Mouse (Mus musculus) liver, embryonic 13.5 days (tissue): Measurements from ENCODE around the gene Plk3. TPM values are rescaled to one million over a fixed set of nuclear protein-coding genes. Genes with fewer than 3 reads are reported as not detected.

ENCODE experiments used
- ATAC-seq: fragments of 200-750 bp; cut with Nextera tagmentation; 2 replicates; pipeline ENCODE4 v1.8.0; 2017; ENCODE audit warnings: low read depth, mild to moderate bottlenecking, moderate number of reproducible peaks, moderate library complexity
- DNase-seq: peaks from one replicate; pipeline ENCODE4 v3.0.0; 2022
- H3K27ac ChIP-seq: fragments of 300-500 bp; sonication (generic); 2 replicates; pipeline ENCODE4 v1.5.1; 2015; ENCODE audit warnings: moderate library complexity, mild to moderate bottlenecking, inconsistent platforms
- H3K27me3 ChIP-seq: fragments of 300-500 bp; sonication (generic); 2 replicates; pipeline ENCODE4 v1.6.1; 2015; ENCODE audit warnings: mild to moderate bottlenecking, inconsistent platforms
- H3K36me3 ChIP-seq: fragments of 300-500 bp; sonication (generic); 2 replicates; pipeline ENCODE4 v1.6.1; 2015; ENCODE audit warnings: mild to moderate bottlenecking, inconsistent platforms
- H3K4me1 ChIP-seq: fragments of 300-500 bp; sonication (generic); replicated peaks from 2 replicates; pipeline ENCODE4 v1.6.1; 2015; ENCODE audit warnings: inconsistent platforms
- H3K4me2 ChIP-seq: fragments of 300-500 bp; sonication (generic); 2 replicates; pipeline ENCODE4 v1.6.1; 2015; ENCODE audit warnings: inconsistent platforms, mild to moderate bottlenecking, moderate library complexity
- H3K4me3 ChIP-seq: fragments of 300-500 bp; sonication (generic); replicated peaks from 2 replicates; pipeline ENCODE4 v1.5.1; 2015; ENCODE audit warnings: mild to moderate bottlenecking, inconsistent platforms
- H3K9ac ChIP-seq: fragments of 300-500 bp; sonication (generic); 2 replicates; pipeline ENCODE4 v1.6.1; 2015; ENCODE audit warnings: mild to moderate bottlenecking, inconsistent platforms
- H3K9me3 ChIP-seq: fragments of 300-500 bp; sonication (generic); replicated peaks from 2 replicates; pipeline ENCODE4 v1.6.1; 2016; ENCODE audit warnings: inconsistent platforms
- WGBS: fragments of 180-500 bp; shearing (Covaris S2); methylation state at CpG from one replicate; pipeline ENCODE4 v1.1.7; 2015; ENCODE audit not compliant: insufficient replicate concordance; 5-methylcytosine and 5-hydroxymethylcytosine counted together
- microRNA-seq: library from miRNA; unstranded; fragments of <30 nt; microRNA quantifications from one replicate; pipeline ENCODE4, GENCODE M21; 2016
- polyA plus RNA-seq: library from polyadenylated mRNA; unstranded; fragments of >200 nt; fragmentation: Nextera tagmentation; extraction: Ambion mirVana; gene quantifications from 2 replicates; pipeline ENCODE4 v1.2.1, GENCODE M21; 2015

Gene Plk3
- polyA plus RNA-seq, 1 experiment from 2014 or later = 1.3 TPM

- no peak for DNase-seq
- H3K36me3 ChIP-seq = no peaks in the 10 kb centered on the region
- H3K4me1 ChIP-seq = peaks cover 17% of the 10 kb centered on the region
- no peak overlapping the region for H3K9ac ChIP-seq
- H3K27me3 ChIP-seq = peaks cover 49% of the 10 kb centered on the region
- H3K4me2 ChIP-seq = no peak overlapping the region
- H3K27ac ChIP-seq = peak overlapping the region; percentile 3; the same call in 1 of the 2 replicates
- no peak overlapping the region for H3K4me3 ChIP-seq
- WGBS = 58% methylated on average over 8 of the region's 8 CpGs
- no peak for ATAC-seq
- H3K9me3 ChIP-seq = no peaks in the 10 kb centered on the region
Observed at GRCm38 (mm10) chr4:117097969-117098763, 35.6 kb downstream of the Plk3 start.

GRCm38 (mm10) chr4:117096666-117097065, 37.1 kb downstream of the Plk3 start:
- H3K27me3 ChIP-seq = peaks cover 49% of the 10 kb centered on the region
- H3K9me3 ChIP-seq = no peaks in the 10 kb centered on the region
- no peak overlapping the region for H3K9ac ChIP-seq
- no peak overlapping the region for H3K27ac ChIP-seq
- H3K4me2 ChIP-seq = peak overlapping the region; percentile 71
- no peaks in the 10 kb centered on the region for H3K36me3 ChIP-seq
- no peak for ATAC-seq
- peaks cover 17% of the 10 kb centered on the region for H3K4me1 ChIP-seq
- DNase-seq = no peak
- peak overlapping the region; percentile 58 for H3K4me3 ChIP-seq
- 31% methylated on average over 5 of the region's 5 CpGs for WGBS

GRCm38 (mm10) chr4:117095551-117096452, 38.0 kb downstream of the Plk3 start, which contains the start of gene Ptch2:
TSS of gene Ptch2 (plus strand) at chr4:117096075.
- H3K27ac ChIP-seq = no peak within 1 kb of the TSS
- DNase-seq (no peak), ATAC-seq (peak; percentile 46)
- H3K4me2 ChIP-seq = peak within 1 kb of the TSS; percentile 71
- no peaks in the 10 kb centered on the region for H3K36me3 ChIP-seq
- H3K4me3 ChIP-seq = peak within 1 kb of the TSS; percentile 58
- 2% methylated on average over 50 of the region's 50 CpGs for WGBS
- peak within 1 kb of the TSS; percentile 54 for H3K9ac ChIP-seq
- peaks cover 49% of the 10 kb centered on the region for H3K27me3 ChIP-seq
- H3K4me1 ChIP-seq = peaks cover 22% of the 10 kb centered on the region
- no peaks in the 10 kb centered on the region for H3K9me3 ChIP-seq

- H3K27me3 ChIP-seq = peaks cover 49% of the 10 kb centered on the region
- no peak for DNase-seq
- WGBS = 73% methylated on average over 3 of the region's 3 CpGs
Observed at GRCm38 (mm10) chr4:117094626-117095361, 39.0 kb downstream of the Plk3 start.

GRCm38 (mm10) chr4:117090586-117090985, 43.2 kb downstream of the Plk3 start:
- ATAC-seq (peak; percentile 89), DNase-seq (peak; percentile 64)
- Histone ChIP-seq H3K4me3 (no peak overlapping the region), H3K9ac (peak overlapping the region; percentile 15; the same call in 1 of the 2 replicates), H3K27me3 (peaks cover 17% of the 10 kb centered on the region), H3K4me1 (peaks cover 48% of the 10 kb centered on the region), H3K9me3 (no peaks in the 10 kb centered on the region), H3K4me2 (peak overlapping the region; percentile 28), H3K27ac (peak overlapping the region; percentile 85), H3K36me3 (peaks cover 19% of the 10 kb centered on the region)
- 22% methylated on average over 7 of the region's 7 CpGs for WGBS

More at GRCm38 (mm10) chr4:117094626-117095361, 39.0 kb downstream of the Plk3 start:
- H3K4me3 ChIP-seq = no peak overlapping the region
- H3K4me2 ChIP-seq = no peak overlapping the region
- no peaks in the 10 kb centered on the region for H3K9me3 ChIP-seq
- ATAC-seq = no peak
- peaks cover 32% of the 10 kb centered on the region for H3K4me1 ChIP-seq
- H3K27ac ChIP-seq = no peak overlapping the region
- no peaks in the 10 kb centered on the region for H3K36me3 ChIP-seq
- no peak overlapping the region for H3K9ac ChIP-seq

GRCm38 (mm10) chr4:117087948-117088640, 45.7 kb downstream of the Plk3 start:
- ATAC-seq = peak; percentile 54
- peaks cover 52% of the 10 kb centered on the region for H3K4me1 ChIP-seq
- no peaks in the 10 kb centered on the region for H3K9me3 ChIP-seq
- WGBS = 71% methylated on average over 7 of the region's 7 CpGs
- H3K27me3 ChIP-seq = no peaks in the 10 kb centered on the region
- H3K27ac ChIP-seq = peak overlapping the region; percentile 81
- H3K9ac ChIP-seq = peak overlapping the region; percentile 47
- peak overlapping the region; percentile 5; the same call in 1 of the 2 replicates for H3K4me2 ChIP-seq
- no peak overlapping the region for H3K4me3 ChIP-seq
- DNase-seq = peak; percentile 28
- peaks cover 20% of the 10 kb centered on the region for H3K36me3 ChIP-seq

Small RNAs within 50 kb of the gene (microRNA-seq; reads per million reads assigned to microRNA genes)
- not detected for gene Gm22398

Other genes with a start within 250 kb of the Plk3 start
- gene Urod, start 139.6 kb downstream of the Plk3 start, polyA plus RNA-seq = 558 and 568 TPM in 2 replicates
- gene Hectd3, start 138.6 kb downstream of the Plk3 start, polyA plus RNA-seq = 7.8 and 7.9 TPM in 2 replicates
- 46.4 and 49.8 TPM in 2 replicates for gene Eif2b3, start 114.6 kb downstream of the Plk3 start, polyA plus RNA-seq
- gene Ptch2, start 37.9 kb downstream of the Plk3 start, polyA plus RNA-seq = 0.36 and 0.51 TPM in 2 replicates
- gene Btbd19, start 8.2 kb downstream of the Plk3 start, polyA plus RNA-seq = 5.5 and 5.6 TPM in 2 replicates
- not detected in 2 replicates for gene Tctex1d4, start 7.2 kb downstream of the Plk3 start, polyA plus RNA-seq
- gene Rps8, start 22.3 kb upstream of the Plk3 start, polyA plus RNA-seq = 877 and 919 TPM in 2 replicates
- 35.8 and 43.1 TPM in 2 replicates for gene Kif2c, start 48.7 kb upstream of the Plk3 start, polyA plus RNA-seq
- 3.5 and 3.6 TPM in 2 replicates for gene Tmem53, start 118.0 kb upstream of the Plk3 start, polyA plus RNA-seq
- gene Armh1, start 118.2 kb upstream of the Plk3 start, polyA plus RNA-seq = not detected in 2 replicates